Mouse (Mus musculus): ENCODE data around the gene Mtx1. TPM values are rescaled to one million over a fixed set of nuclear protein-coding genes. Genes with fewer than 3 reads are reported as not detected.

Mtx1 gene
- polyA plus RNA-seq, 3 experiments from 2014 or later = 77.7 to 112 (median 94.3) TPM

DNA sequence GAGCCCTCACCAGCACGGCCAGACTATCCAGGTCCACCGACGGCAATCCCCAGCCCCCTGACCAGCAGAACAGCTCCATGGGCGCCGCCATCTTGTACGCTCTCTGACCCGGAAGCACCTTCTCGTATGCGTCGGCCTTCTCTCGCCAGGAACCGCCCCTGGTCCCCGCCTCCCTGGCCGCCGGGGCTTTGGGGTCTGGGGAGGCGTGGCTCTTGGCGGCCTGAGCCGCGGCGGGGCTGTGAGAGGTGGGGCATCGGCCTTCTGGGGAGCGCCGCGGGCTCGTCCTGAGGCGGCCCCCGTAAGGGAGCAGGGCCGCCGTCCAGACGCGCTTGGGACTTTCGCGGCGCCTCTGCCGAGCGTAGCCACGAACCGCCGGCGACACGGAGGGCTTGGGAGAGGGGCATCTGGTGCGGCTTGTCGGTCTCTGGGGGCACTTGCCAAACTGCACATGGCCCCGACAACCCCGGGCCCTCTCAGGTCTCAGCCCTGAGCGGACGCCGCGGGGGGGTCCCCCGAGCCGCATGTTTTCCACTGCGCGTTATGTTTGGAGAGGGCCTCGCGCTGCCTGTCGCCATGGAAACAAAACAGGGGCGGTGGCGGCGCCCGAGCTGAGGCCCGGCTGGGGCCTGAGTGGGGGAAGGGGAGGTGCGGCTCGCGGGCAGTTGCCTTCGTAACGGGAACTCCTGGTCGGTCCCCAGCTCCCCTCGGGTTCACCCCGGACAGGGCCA, 12.9 kb downstream of the Mtx1 start:
- peak; percentile 86 for ATAC-seq

DNA sequence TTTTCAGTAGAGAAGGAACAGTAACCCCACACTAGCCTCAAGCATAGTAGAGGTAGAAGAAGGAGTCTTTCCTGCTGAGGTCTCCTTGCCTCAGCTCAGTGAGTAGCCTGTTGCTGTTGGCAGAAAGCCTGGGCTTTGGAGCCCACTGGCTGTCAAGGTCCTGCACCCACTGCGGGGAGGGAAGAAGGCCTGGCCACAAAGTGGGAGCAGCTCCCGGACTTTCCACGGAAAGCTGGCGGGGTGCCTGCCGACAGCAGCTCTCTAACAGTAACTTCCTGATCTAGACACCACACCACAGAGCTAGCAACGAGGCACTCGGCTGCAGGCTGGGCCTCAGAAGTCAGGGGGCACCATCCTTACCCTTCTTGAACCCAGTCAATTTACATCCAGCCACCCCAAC, 16.2 kb downstream of the Mtx1 start:
- no peak for ATAC-seq

DNA sequence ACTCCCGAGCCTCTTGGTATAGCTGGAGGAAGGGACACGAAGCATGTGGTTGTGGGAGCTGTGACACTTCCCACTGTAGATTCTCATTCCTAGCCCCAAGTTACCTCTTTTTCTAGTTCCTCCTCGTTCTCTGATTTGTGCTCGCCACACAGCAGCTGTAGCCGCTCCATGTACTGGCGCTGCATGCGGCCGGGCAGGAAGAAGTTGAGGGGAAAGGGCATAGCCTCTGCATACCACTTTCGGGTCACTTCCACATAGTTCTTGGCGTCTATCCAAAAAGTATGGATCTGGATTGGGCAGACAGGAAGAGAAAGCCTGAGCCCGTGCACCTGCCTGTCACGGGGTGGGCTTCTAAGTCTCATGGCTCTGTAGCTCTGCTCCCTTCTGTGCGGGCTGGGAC, 16.7 kb downstream of the Mtx1 start:
- no peak for ATAC-seq

DNA sequence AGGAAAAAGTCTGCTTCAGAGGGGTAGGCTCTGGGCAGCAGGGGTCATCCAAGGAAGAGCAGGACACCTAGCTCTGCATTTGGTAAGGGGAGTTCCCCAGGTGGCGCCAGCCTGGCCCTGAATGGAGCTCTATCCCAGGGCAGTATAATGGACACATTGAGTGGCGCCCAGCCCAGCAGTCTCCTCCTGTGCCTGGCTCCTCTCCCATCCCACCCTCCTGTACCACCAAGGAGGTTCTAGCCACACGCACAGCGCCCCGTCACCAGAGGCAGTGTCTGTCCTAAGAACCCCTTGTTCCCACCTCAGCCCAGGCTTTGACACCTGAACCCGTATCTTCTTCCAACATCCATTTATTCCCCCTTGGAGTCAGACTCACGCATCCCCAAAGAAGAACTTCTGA, 17.2 kb downstream of the Mtx1 start:
- ATAC-seq = no peak

DNA sequence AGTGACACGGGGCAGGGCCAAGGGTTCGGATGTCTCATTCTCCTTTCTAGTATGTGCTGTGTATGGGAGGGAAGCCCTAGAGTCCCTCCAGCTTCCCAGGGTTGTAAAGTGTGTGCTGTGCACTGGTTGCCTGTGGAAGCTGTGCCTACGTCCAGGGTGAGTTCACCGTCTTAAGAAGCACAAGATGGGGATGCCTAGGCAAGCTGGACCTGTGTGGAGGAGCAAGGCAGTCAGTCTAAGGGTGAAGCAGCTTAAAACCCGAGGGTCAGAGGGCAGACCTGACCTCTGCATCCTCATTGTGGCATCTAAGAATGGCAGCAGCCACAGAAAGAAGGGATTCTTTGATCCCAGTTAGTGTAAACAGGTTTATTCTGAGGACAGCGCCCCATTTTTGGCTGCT, 18.2 kb downstream of the Mtx1 start:
- no peak for ATAC-seq

DNA sequence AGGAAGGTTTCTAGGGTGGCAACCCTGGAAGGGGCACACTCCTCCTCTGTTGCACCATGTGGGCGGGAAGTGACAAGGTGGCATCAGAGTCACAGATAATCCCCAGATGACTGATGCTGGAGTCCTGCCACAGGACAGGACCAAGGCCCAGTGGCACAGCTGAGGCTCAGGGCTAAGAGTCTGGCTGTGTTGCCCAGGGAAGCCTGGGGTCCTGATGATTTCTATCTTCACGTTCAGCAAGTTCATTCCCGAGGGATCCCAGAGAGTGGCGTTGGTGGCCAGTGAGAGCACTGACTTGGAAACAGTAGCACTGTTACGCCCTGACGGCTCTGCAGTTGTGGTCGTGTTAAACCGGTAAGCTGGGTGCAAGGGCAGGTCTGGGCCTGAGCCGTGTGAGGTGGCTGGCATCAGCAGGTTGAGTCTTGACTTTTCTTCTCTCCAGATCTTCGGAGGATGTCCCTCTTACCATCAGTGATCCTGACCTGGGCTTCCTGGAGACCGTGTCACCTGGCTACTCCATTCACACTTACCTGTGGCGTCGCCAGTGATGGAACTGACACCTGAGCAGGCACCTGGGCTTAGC, 18.7 kb downstream of the Mtx1 start:
- no peak for ATAC-seq

DNA sequence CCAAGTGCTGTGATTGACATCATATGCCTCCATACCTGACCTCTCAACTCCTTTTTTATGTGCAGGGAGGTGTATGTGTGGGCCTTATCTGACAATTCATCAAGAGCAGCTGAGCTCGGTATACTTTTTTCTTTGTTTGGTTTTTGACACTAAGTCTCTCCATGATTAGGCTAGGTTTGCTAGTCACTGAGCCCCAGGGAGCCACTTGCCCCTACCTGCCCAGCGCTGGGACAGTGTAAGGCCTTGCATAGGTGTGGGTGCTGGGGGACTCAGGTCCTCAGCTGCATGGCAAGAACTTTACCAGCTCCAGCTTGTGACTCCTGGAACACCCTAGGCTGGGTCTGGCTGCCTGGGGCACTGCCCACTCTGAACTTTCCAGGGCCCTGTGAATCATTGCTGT, 20.2 kb downstream of the Mtx1 start:
- ATAC-seq = no peak

DNA sequence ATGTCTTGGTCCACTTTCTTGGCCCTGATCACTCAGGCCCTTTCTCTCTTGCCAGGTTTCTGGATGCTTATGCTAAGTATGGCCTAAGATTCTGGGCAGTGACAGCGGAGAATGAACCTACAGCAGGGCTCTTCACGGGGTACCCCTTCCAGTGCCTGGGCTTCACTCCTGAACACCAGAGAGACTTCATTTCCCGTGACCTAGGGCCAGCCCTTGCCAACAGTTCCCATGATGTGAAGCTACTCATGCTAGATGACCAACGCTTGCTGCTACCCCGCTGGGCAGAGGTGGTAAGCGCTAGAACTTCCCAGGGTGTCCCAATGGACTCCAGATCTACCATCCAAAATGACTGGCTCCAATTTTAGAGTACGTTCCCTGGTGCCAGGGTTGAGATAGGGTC, 20.8 kb downstream of the Mtx1 start:
- no peak for ATAC-seq

DNA sequence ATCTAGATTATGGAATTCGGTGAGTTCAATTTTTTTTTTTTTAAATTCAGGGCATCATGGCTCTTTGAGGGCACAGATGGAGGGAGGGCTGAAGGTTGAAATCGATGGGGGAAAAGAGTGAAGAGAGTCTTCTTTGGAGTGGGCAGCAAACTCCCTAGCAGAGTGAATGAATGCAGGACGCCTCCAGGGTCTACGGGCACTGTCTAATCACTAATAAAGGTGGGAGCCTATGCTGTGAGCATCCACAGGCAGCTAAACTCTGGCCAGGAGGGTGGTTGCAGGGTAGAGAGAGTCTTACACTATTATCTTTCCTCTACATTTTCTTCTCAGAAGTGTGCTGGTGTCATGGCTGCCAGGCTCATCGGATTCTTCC, 23.8 kb downstream of the Mtx1 start:
- no peak for ATAC-seq

DNA sequence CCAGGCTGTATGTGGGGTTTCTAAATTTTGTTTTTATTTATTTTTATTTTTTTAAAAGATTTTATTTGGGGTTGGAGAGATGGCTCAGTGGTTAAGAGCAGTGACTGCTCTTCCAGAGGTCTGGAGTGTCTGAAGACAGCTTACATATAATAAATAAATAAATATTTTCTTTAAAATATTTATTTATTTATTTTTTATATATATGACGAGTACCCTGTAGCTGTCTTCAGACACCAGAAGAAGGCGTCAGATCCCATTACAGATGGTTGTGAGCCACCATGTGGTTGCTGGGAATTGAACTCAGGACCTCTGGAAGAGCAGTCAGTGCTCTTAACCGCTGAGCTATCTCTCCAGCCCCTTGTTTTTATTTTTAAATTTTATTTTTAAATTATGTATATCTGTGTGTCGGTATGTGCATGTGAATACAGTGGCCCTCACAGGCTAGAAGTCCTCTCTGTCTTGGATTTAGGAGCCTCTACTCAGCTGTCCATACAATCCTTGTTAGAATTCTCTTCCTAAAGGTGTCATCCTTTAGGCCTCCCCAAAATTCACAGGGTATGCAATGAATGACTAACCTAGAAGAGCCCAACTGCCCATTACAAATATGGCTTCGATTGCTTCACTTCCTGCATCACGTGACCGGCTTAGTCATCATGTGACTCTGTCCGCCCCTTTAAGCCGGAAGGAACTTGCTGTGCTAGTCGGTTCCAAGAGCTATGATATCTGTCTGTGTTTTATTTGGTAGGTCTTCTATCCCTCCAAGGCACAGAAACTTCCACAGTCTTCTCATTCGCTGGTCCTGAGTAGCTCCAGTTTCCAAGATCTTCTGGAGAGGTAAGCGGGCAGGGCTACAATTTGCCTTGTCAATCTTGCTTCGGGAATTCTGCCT, 24.4 kb downstream of the Mtx1 start, which contains the start of gene Gba:
Gene Gba, plus strand, starts transcription at position 676 of the 889 bp plus-strand sequence.
- peak; percentile 91 for ATAC-seq

DNA sequence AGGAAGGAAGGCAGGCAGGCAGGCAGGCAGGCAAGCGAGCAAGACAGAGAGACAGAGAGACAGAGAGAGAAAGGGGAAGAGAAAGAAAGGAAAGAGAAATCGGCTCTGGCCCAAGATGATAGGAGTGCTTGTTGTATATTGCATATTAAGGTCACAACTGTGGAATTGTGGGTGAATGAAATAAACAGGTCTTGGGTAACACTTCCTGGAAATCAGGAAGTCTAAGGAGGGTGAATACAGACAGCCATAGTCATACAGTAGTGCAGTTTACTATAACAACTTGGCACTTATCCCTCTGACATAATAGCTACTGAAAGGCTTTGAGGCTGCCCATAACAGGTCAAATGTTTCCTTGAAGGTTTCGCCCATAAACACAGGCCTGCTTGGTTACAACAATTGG, 27.0 kb downstream of the Mtx1 start:
- no peak for ATAC-seq

DNA sequence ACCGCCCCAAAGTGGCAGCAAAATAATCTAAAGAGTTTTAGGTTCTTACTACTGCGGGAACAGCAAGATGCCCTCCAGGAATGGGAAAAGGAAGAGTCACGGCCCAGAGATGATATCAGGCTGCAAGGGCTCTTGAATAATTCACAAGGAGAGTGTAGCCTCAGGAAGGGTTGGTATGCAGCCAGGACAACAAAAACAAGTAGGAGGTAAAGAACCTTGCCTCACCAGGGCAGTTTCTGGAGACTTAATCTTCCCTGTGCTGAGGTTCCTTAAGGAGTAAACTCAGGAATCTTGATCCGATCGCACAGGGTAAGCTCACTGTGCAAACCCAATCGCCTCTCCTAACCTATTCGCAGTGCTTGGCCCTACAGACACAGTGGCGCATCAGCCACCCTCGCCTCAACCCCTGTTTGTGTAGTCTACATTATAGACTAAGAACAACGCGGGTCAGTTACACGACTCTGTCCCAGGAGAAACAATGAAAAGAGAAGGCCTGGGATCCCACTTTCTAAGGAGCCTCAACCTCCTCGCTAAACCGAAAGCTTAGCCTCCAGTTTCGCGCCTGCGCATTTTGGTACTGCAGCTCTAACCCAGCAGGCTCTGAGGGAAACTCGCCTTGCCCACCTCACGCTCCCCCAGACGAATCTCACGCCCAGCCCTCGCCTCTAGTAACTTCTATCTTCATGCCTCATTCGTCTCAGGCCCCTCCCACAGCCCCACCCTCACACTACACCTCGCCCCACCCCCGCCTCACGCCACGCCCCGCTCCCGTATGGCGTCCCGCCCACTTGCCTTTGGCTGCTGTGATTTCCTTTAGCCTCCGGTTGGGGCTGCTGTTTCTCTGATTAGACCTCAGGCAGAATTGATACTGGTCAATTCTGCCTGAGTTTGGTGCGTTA, 30.7 kb downstream of the Mtx1 start:
- ATAC-seq = peak; percentile 92

DNA sequence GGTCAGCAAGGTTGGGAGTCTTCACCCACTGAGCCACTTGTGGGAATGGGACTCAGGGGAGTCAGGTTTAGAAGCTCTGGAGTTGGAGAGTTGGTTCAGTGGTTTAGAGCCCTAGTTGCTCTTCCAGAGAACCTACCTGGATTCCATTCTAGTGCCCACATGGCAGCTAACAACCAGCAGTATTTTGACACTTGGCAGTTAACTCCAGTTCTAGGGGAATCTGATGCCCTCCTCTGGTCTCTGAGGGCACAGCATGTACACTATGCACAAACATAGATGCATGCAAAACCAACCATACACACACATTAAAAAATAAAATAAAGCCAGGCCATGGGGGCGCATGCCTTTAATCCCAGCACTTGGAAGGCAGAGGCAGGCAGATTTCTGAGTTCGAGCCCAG, 33.0 kb downstream of the Mtx1 start:
- ATAC-seq = peak; percentile 39

DNA sequence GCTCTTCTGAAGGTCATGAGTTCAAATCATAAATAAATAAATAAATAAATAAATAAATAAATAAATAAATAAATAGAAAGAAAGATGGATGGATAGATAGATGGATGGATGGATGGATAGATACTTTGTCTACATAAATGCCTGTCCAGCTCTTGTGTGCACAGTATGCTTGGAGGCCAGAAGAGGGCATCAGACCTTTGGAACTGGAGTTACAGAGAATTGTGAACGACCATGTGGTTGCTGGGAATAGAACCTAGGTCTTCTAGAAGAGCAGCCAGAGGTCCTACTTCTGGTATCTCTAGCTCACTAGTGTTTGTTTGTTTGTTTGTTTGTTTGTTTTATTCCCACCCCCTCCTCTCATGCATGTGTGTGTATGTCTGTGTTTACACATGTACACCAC, 33.5 kb downstream of the Mtx1 start:
- ATAC-seq = no peak

DNA sequence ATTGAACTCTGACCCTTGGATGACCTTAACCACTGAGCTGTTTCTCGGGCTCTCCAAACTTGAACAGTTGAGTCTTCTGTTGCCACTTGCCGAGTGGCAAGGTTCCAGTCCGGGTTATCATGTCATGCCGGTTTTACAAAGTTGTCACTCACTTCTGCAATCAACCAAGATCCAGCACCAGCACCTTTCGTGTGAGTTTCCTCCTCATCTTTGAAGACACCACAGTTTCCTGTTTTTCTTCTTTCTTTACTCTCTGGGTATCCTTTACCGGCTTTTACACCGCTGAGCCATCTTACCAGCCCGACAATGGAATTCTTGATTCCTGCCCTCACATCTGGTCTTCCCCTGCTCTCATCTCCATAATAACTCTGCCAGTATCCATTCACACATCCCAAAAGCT, 36.5 kb downstream of the Mtx1 start:
- peak; percentile 70 for ATAC-seq

DNA sequence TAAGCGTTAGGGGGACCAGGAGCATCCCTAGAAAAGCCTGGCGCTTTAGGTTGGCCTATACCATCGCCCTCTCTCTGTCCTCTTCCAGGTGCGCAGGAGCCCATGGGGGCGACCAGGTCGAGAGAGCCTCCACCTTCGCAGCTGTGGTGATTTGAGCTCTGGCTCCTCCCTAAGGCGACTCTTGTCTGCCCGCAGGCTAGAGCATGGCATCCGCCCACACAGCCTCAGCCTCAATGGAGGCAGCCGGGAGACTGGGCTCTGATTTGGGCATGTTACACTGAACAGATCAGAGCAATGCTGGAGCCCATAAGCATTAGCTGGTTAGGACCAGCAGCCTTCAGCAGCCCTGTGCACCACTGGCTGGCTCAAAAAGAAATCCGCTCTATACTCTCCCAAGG, 38.4 kb downstream of the Mtx1 start:
- peak; percentile 44 for ATAC-seq

DNA sequence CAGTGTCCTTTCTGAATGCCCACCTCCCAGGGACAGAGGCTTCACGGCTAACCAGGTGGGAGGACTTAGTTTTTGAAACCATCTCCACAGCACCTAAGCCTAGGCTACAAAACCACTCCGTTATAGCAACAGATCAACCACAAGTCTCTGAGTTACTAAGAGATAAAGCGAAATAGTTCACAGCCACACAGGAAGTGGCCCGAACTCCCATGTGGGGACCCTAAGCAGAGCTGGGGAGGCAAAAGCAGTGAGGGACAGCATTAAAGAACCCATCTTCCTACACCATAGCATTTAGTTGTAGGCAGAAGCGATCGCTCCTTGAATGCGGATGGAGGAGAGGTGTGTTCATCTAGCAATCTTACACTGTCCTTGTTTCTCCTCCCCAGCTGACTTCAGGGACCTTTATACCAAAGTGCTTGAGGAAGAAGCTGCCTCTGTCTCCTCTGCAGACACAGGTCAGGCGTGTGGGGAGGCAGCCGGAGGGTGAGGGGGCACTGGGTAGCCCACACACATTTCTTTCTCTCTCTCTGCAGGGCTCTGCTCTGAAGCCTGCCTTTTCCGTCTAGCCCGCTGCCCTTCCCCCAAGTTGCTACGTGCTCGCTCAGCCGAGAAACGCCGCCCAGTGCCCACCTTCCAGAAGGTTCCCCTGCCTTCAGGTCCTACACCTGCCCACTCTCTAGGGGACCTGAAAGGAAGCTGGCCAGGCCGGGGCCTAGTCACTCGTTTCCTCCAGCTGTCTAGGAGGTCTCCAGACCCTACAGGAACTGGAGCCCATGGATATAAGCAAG, 39.0 kb downstream of the Mtx1 start:
- ATAC-seq = peak; percentile 56

DNA sequence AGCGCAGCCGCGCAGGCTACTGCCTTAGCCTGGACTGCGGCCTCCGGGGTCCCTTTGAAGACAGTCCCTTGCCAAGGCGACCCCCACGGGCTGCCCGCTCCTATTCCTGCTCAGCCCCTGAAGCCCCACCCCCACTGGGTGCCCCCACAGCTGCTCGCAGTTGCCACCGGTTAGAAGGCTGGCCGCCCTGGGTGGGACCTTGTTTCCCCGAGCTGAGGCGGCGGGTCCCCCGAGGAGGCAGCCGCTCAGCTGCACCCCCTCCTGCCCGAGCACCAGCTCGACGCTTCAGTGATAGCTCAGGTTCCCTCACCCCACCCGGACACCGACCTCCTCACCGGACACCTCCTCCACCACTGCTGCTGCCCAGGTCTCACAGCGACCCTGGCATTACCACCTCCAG, 39.7 kb downstream of the Mtx1 start:
- no peak for ATAC-seq

DNA sequence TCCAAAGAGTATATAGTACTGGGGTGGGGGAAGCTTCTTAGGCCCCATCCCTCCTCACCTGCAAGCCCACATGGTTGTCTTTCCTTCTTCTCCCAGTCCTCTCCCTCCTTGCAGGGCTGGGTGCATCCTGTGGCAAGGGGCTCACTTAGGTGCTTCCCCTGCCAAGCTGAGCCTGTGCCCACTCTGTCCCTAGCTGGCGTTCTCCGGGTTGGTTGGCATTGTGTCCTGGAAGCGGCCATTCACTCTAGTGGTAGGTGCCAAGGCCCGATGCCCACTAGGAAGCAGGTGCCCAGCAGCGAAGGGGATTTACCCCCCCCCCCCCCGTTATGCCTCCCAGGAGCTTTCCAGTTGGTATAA, 43.0 kb downstream of the Mtx1 start:
- no peak for ATAC-seq

DNA sequence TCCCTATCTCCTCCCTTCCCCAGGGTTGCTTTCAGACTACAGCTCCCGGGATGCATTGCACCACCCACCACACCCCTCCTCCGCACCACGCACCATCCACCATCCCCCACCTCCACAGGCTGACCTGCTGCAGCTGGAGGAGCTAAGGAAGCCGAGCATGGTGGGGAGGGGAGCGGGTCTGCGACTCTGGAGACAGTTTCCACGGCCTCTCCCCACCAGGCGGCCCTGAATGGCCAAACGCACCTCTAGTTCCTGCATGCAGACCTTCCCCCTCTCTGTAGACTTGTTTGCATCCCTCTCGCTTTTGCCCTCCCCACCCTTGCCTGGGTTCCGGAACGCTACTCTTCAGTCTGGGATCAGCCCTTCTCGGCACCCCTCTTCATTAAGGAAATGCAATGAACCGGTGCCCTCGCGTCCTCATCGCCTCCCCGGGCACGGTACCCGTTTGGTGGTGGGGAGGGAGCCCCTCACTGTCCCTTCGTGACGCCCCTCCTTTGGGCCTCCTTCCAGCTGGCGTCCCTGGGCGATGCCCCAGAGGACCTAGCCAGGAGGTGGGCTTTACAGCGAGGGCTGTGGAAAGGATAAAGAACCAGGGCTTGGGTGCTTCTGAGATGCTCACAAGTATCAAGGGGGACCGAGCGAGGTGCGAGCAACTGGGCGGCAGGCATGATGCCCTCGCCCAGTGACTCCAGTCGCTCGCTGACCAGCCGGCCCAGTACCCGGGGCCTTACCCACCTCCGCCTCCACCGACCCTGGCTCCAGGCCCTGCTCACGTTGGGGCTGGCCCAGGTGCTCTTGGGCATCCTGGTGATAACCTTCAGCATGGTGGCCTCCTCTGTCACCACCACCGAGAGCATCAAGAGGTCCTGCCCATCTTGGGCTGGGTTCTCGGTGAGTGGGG, 43.6 kb downstream of the Mtx1 start, which contains the start of gene Fam189b:
Gene Fam189b, plus strand, starts transcription at position 86 of the 901 bp plus-strand sequence.
- ATAC-seq = peak; percentile 60

All from inflammation-experienced regulatory T-cells, adult 6 months (primary cell).